Mouse (Mus musculus) granulocyte monocyte progenitor cell, adult 5-6 weeks (primary cell): ENCODE data around the gene Luc7l2. TPM values are rescaled to one million over a fixed set of nuclear protein-coding genes. Genes with fewer than 3 reads are reported as not detected.
A peak's percentile ranks its signal among the peaks of the same experiment; 100 is the strongest.

Source experiments
- ATAC-seq: replicated peaks from 2 replicates; pipeline ENCODE4 v1.8.0; 2016; ENCODE audit warnings: mild to moderate bottlenecking, moderate TSS enrichment, inconsistent platforms; ENCODE audit not compliant: poor library complexity, severe bottlenecking
- total RNA-seq, 2 experiments: library from RNA; stranded (forward) in 1 of 2; stranded (reverse) in 1 of 2; fragments of 200-712, 200-1000 nt in 1 of 2; fragments of >200 nt in 1 of 2; fragmentation: Nextera tagmentation in 1 of 2; gene quantifications; 2 replicates each; pipeline ENCODE4 v1.2.3; 2014 to 2017

The Luc7l2 gene
- total RNA-seq, 2 experiments from 2014 or later, result 176 to 185 TPM

GRCm38 (mm10) chr6:38551989-38552635 is 978 bp downstream of the Luc7l2 start:
- peak; percentile 78 for ATAC-seq

GRCm38 (mm10) chr6:38552636-38553000 is 1.5 kb downstream of the Luc7l2 start:
- no peak for ATAC-seq

GRCm38 (mm10) chr6:38576096-38576495 is 25.0 kb downstream of the Luc7l2 start:
- ATAC-seq, result peak; percentile 48; the same call in 1 of the 2 replicates

GRCm38 (mm10) chr6:38580112-38580857 is 29.2 kb downstream of the Luc7l2 start:
- ATAC-seq, result no peak

GRCm38 (mm10) chr6:38581711-38582110 is 30.6 kb downstream of the Luc7l2 start:
- no peak for ATAC-seq

GRCm38 (mm10) chr6:38597481-38597880 is 46.3 kb downstream of the Luc7l2 start:
- no peak for ATAC-seq

GRCm38 (mm10) chr6:38609892-38610291 is 58.8 kb downstream of the Luc7l2 start:
- no peak for ATAC-seq

GRCm38 (mm10) chr6:38622406-38622805 is 71.3 kb downstream of the Luc7l2 start:
- no peak for ATAC-seq

GRCm38 (mm10) chr6:38623457-38623856 is 72.3 kb downstream of the Luc7l2 start:
- no peak for ATAC-seq

- ATAC-seq, result no peak
Observed at GRCm38 (mm10) chr6:38624439-38624838, 73.3 kb downstream of the Luc7l2 start.

- ATAC-seq, result no peak
Observed at GRCm38 (mm10) chr6:38626086-38626485, 75.0 kb downstream of the Luc7l2 start.

GRCm38 (mm10) chr6:38627081-38627480 is 75.9 kb downstream of the Luc7l2 start:
- ATAC-seq, result no peak

GRCm38 (mm10) chr6:38627486-38627885 is 76.4 kb downstream of the Luc7l2 start:
- no peak for ATAC-seq

GRCm38 (mm10) chr6:38629556-38629955 is 78.4 kb downstream of the Luc7l2 start:
- no peak for ATAC-seq

- no peak for ATAC-seq
Observed at GRCm38 (mm10) chr6:38632826-38633225, 81.7 kb downstream of the Luc7l2 start.

GRCm38 (mm10) chr6:38634461-38634860 is 83.3 kb downstream of the Luc7l2 start:
- ATAC-seq, result no peak

GRCm38 (mm10) chr6:38635941-38636851 is 85.1 kb downstream of the Luc7l2 start:
- peak; percentile 18; the same call in 1 of the 2 replicates for ATAC-seq

- ATAC-seq, result peak; percentile 38
Observed at GRCm38 (mm10) chr6:38636852-38637618, 85.9 kb downstream of the Luc7l2 start, which contains the start of gene Klrg2. Gene Klrg2, minus strand, starts transcription at chr6:38637242.

- no peak for ATAC-seq
Observed at GRCm38 (mm10) chr6:38640401-38640800, 89.3 kb downstream of the Luc7l2 start.

GRCm38 (mm10) chr6:38641228-38641627 is 90.1 kb downstream of the Luc7l2 start:
- ATAC-seq, result peak; percentile 67
